Comparison of ENCODE assay signal across 8 mouse cellular contexts in the genomic region with DNA sequence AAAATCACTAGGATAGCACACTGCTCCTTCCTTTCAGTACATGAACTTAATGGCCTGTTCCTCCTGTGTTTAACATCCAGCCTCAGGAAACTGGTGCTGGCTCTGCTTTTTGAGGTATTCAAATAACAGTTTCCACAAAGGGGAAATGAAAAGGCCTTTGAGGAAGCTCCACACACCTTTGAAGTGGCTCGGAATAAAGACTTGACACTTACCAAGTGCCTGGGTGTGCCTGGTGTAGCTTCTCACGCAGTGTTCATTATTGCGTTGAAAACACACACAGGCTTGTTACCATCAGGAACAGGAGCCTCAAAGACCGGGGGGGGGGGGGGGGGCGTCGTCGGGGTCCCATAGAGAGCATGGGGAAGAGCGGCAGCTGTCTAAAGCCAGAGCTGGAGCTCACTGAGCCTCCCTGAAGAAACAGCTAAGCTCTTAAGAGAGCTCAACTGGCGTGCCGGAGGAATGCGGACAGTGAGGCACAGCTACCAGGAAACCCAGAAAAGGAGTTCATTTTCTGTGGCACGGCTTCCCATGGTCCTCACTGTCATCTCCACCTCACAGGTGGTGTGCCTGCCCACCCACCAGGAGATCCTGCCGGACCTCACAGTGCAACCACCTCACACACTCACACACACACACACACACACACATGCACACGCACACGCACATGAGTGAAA.
DNase-seq lines count a peak whose midpoint lies in the region; ATAC-seq and TF ChIP-seq lines count a peak whose summit lies in the region.

No protein-coding gene starts in this region.

- H3K27ac ChIP-seq in lung, embryonic 14.5 days (ENCODE audit: low read depth): peak overlapping the region; percentile 65; the same call in 1 of the 2 replicates
- H3K27ac ChIP-seq in hindbrain, embryonic 14.5 days: peak overlapping the region; percentile 40; the same call in 1 of the 2 replicates
- H3K27ac ChIP-seq in midbrain, postnatal 0 days (ENCODE audit: low read depth, low read length): 0 out of 2 replicates have a peak overlapping the region, but pooled peaks have one; percentile 55

- peaks cover 16% of the 10 kb centered on the region for H3K4me1 ChIP-seq in lung, embryonic 14.5 days (ENCODE audit: insufficient read depth)
- peaks cover 71% of the 10 kb centered on the region for H3K4me1 ChIP-seq in hindbrain, embryonic 14.5 days (replicated peaks; ENCODE audit: control insufficient read depth, insufficient read depth, low read length)
- H3K4me1 ChIP-seq in midbrain, postnatal 0 days (ENCODE audit: insufficient read depth, low read length): peaks cover 36% of the 10 kb centered on the region

- 37% methylated on average over 12 of the region's 15 CpGs for WGBS in lung, embryonic 14.5 days
- WGBS in hindbrain, embryonic 14.5 days: 36% methylated on average over 14 of the region's 15 CpGs
- 21% methylated on average over 14 of the region's 15 CpGs for WGBS in midbrain, postnatal 0 days

- peak; percentile 35 for DNase-seq in lung, embryonic 14.5 days
- no peak for DNase-seq in lung, postnatal 10 days
- peak; percentile 64 for DNase-seq in T-cell, adult 2 months (ENCODE audit: low spot score)
- no peak for DNase-seq in hindbrain, embryonic 14.5 days (ENCODE audit: low spot score)
- DNase-seq in midbrain, postnatal 0 days (ENCODE audit: low spot score): no peak
- no peak for DNase-seq in left cerebral cortex, adult 9 months (ENCODE audit: low spot score in 2 of 2)
- no peak for DNase-seq in heart, adult 9 months (ENCODE audit: low spot score in 2 of 2)
- no peak for DNase-seq in frontal cortex, postnatal 25 days (ENCODE audit: low spot score in 2 of 2)

- H3K9ac ChIP-seq in lung, embryonic 14.5 days: no peak overlapping the region
- no peak overlapping the region for H3K9ac ChIP-seq in hindbrain, embryonic 14.5 days
- H3K9ac ChIP-seq in midbrain, postnatal 0 days (replicated peaks; ENCODE audit: low read length, poor library complexity, severe bottlenecking): no peak overlapping the region

- H3K4me2 ChIP-seq in lung, embryonic 14.5 days: no peak overlapping the region
- no peak overlapping the region for H3K4me2 ChIP-seq in hindbrain, embryonic 14.5 days (replicated peaks)
- H3K4me2 ChIP-seq in midbrain, postnatal 0 days (ENCODE audit: low read depth, low read length, poor library complexity, severe bottlenecking): no peak overlapping the region

- H3K36me3 ChIP-seq in lung, embryonic 14.5 days (ENCODE audit: insufficient read depth): no peaks in the 10 kb centered on the region
- no peaks in the 10 kb centered on the region for H3K36me3 ChIP-seq in hindbrain, embryonic 14.5 days (replicated peaks; ENCODE audit: control insufficient read depth, insufficient read depth)
- H3K36me3 ChIP-seq in midbrain, postnatal 0 days (ENCODE audit: insufficient read depth, low read length): no peaks in the 10 kb centered on the region

- no peaks in the 10 kb centered on the region for H3K9me3 ChIP-seq in lung, embryonic 14.5 days (ENCODE audit: low read depth, low read length)
- H3K9me3 ChIP-seq in hindbrain, embryonic 14.5 days (ENCODE audit: control insufficient read depth, low read length): no peaks in the 10 kb centered on the region
- no peaks in the 10 kb centered on the region for H3K9me3 ChIP-seq in midbrain, postnatal 0 days (ENCODE audit: low read length)

- ATAC-seq in lung, embryonic 14.5 days (ENCODE audit: insufficient read depth): no peak; the same call in 1 of the 2 replicates
- no peak for ATAC-seq in hindbrain, embryonic 14.5 days (ENCODE audit: low FRiP score)
- ATAC-seq in midbrain, postnatal 0 days (ENCODE audit: low FRiP score): no peak

- H3K27me3 ChIP-seq in lung, embryonic 14.5 days (ENCODE audit: insufficient read depth, low read length): no peaks in the 10 kb centered on the region
- H3K27me3 ChIP-seq in hindbrain, embryonic 14.5 days (ENCODE audit: control insufficient read depth, insufficient read depth, low read length): no peaks in the 10 kb centered on the region
- no peaks in the 10 kb centered on the region for H3K27me3 ChIP-seq in midbrain, postnatal 0 days (ENCODE audit: insufficient read depth, low read length)

- TF ChIP-seq CTCF in lung, embryonic 14.5 days (IDR thresholded peaks at IDR 0.05; ENCODE audit: low read depth): no peak
- TF ChIP-seq CTCF in midbrain, postnatal 0 days (IDR thresholded peaks at IDR 0.05): no peak

- no peak overlapping the region for H3K4me3 ChIP-seq in lung, embryonic 14.5 days (ENCODE audit: low read depth, low read length)
- no peak overlapping the region for H3K4me3 ChIP-seq in hindbrain, embryonic 14.5 days (replicated peaks; ENCODE audit: low read length)
- no peak overlapping the region for H3K4me3 ChIP-seq in midbrain, postnatal 0 days (ENCODE audit: low read depth, low read length)

Comparison
In these comparisons a context has a peak if more than half of its experiments do, and no peak if none do; other contexts are left out.
1. DNase-seq: peak in lung, embryonic 14.5 days (single experiment) and T-cell, adult 2 months (single experiment); none in lung, postnatal 10 days (single experiment), hindbrain, embryonic 14.5 days (single experiment), midbrain, postnatal 0 days (single experiment), left cerebral cortex, adult 9 months (0 of 2), heart, adult 9 months (0 of 2) and frontal cortex, postnatal 25 days (0 of 2).
2. Peak in every context shown above with its lines, with median percentiles within 50 percentile points of each other: H3K27ac ChIP-seq.